ENCODE assay signal across 8 mouse cellular contexts in genomic region chr7:12961511-12962141, GRCm38 (mm10). TPM values are rescaled to one million over a fixed set of nuclear protein-coding genes. Genes with fewer than 3 reads are reported as not detected.
DNase-seq lines count a peak whose midpoint lies in the region; ATAC-seq lines count a peak whose summit lies in the region.

No protein-coding gene starts in this region.

- peak; percentile 62 for ATAC-seq in granulocyte monocyte progenitor cell, adult 5-6 weeks (replicated peaks; ENCODE audit: poor library complexity, severe bottlenecking)
- peak; percentile 46 for ATAC-seq in intestine, embryonic 16.5 days
- peak; percentile 71 for ATAC-seq in limb, embryonic 12.5 days (ENCODE audit: insufficient number of reproducible peaks, insufficient read depth, low FRiP score, low TSS enrichment, low read depth)
- ATAC-seq in midbrain, embryonic 12.5 days (ENCODE audit: low FRiP score, low read depth), result peak; percentile 74

- H3K9me3 ChIP-seq in intestine, embryonic 16.5 days (ENCODE audit: control insufficient read depth, low read length), result no peaks in the 10 kb centered on the region
- H3K9me3 ChIP-seq in limb, embryonic 12.5 days, result no peaks in the 10 kb centered on the region
- H3K9me3 ChIP-seq in midbrain, embryonic 12.5 days, result no peaks in the 10 kb centered on the region

- H3K4me2 ChIP-seq in intestine, embryonic 16.5 days (ENCODE audit: low read depth, low read length), result peak overlapping the region; percentile 62
- H3K4me2 ChIP-seq in limb, embryonic 12.5 days, result peak overlapping the region; percentile 53
- peak overlapping the region; percentile 57 for H3K4me2 ChIP-seq in midbrain, embryonic 12.5 days (replicated peaks)

- peaks cover 6% of the 10 kb centered on the region for H3K4me1 ChIP-seq in intestine, embryonic 16.5 days (ENCODE audit: control insufficient read depth, insufficient read depth, low read length)
- H3K4me1 ChIP-seq in limb, embryonic 12.5 days (replicated peaks), result peaks cover 7% of the 10 kb centered on the region
- peaks cover 16% of the 10 kb centered on the region for H3K4me1 ChIP-seq in midbrain, embryonic 12.5 days

- H3K36me3 ChIP-seq in intestine, embryonic 16.5 days (ENCODE audit: control insufficient read depth, insufficient read depth, low read length), result no peaks in the 10 kb centered on the region
- H3K36me3 ChIP-seq in limb, embryonic 12.5 days, result no peaks in the 10 kb centered on the region
- no peaks in the 10 kb centered on the region for H3K36me3 ChIP-seq in midbrain, embryonic 12.5 days

- H3K9ac ChIP-seq in intestine, embryonic 16.5 days (ENCODE audit: low read depth, low read length), result peak overlapping the region; percentile 68
- peak overlapping the region; percentile 58 for H3K9ac ChIP-seq in limb, embryonic 12.5 days (replicated peaks)
- peak overlapping the region; percentile 60 for H3K9ac ChIP-seq in midbrain, embryonic 12.5 days (replicated peaks)

- peak overlapping the region; percentile 54 for H3K4me3 ChIP-seq in intestine, embryonic 16.5 days (ENCODE audit: low read length)
- H3K4me3 ChIP-seq in limb, embryonic 12.5 days (replicated peaks), result peak overlapping the region; percentile 47
- peak overlapping the region; percentile 44 for H3K4me3 ChIP-seq in midbrain, embryonic 12.5 days

- 3% methylated on average over 29 of the region's 29 CpGs for WGBS in intestine, embryonic 16.5 days
- 3% methylated on average over 29 of the region's 29 CpGs for WGBS in limb, embryonic 12.5 days
- WGBS in midbrain, embryonic 12.5 days, result 3% methylated on average over 29 of the region's 29 CpGs

- H3K27ac ChIP-seq in intestine, embryonic 16.5 days (ENCODE audit: low read length), result peak overlapping the region; percentile 72
- H3K27ac ChIP-seq in limb, embryonic 12.5 days, result peak overlapping the region; percentile 83
- peak overlapping the region; percentile 75 for H3K27ac ChIP-seq in midbrain, embryonic 12.5 days (replicated peaks)

- no peaks in the 10 kb centered on the region for H3K27me3 ChIP-seq in intestine, embryonic 16.5 days (replicated peaks; ENCODE audit: control insufficient read depth, insufficient read depth, low read length)
- H3K27me3 ChIP-seq in limb, embryonic 12.5 days, result no peaks in the 10 kb centered on the region
- H3K27me3 ChIP-seq in midbrain, embryonic 12.5 days, result no peaks in the 10 kb centered on the region

- peak; percentile 58 for DNase-seq in layer of hippocampus, adult 11-12 months (ENCODE audit: low spot score)
- DNase-seq in layer of hippocampus, adult 9-10 months (ENCODE audit: low spot score), result no peak
- peak; percentile 55 for DNase-seq in embryo, embryonic 11.5 days (ENCODE audit: low read depth, low spot score)
- DNase-seq in spleen, adult 18-20 months, result peak; percentile 25 to 42

RNA-seq across cellular contexts. Expression of gene Zfp324, which starts 4.0 kb away (rescaled TPM):
- 5.9 and 8.6 TPM in 2 replicates for total RNA-seq in granulocyte monocyte progenitor cell, adult 5-6 weeks (2014; fragmentation: Nextera tagmentation)
- 7.6 and 7.8 TPM in 2 replicates for total RNA-seq in granulocyte monocyte progenitor cell, adult 5-6 weeks (2017)
- polyA plus RNA-seq in intestine, embryonic 16.5 days (2015; fragmentation: Nextera tagmentation; extraction: Ambion mirVana), result 7.8 TPM in 2 replicates
- 10.9 and 13.3 TPM in 2 replicates for polyA plus RNA-seq in limb, embryonic 12.5 days (2016; fragmentation: Nextera tagmentation; extraction: Ambion mirVana)
- 14.2 and 15.5 TPM in 2 replicates for polyA plus RNA-seq in midbrain, embryonic 12.5 days (2016; fragmentation: Nextera tagmentation; extraction: Ambion mirVana)

RNA-seq across cellular contexts. Expression of gene Zfp446, which starts 16.0 kb away (rescaled TPM):
- total RNA-seq in granulocyte monocyte progenitor cell, adult 5-6 weeks (2014; fragmentation: Nextera tagmentation), result 5.4 and 9.5 TPM in 2 replicates
- total RNA-seq in granulocyte monocyte progenitor cell, adult 5-6 weeks (2017), result 3.0 and 4.0 TPM in 2 replicates
- 5.9 and 6.1 TPM in 2 replicates for polyA plus RNA-seq in intestine, embryonic 16.5 days (2015; fragmentation: Nextera tagmentation; extraction: Ambion mirVana)
- 11.4 and 13.5 TPM in 2 replicates for polyA plus RNA-seq in limb, embryonic 12.5 days (2016; fragmentation: Nextera tagmentation; extraction: Ambion mirVana)
- 18.1 and 18.7 TPM in 2 replicates for polyA plus RNA-seq in midbrain, embryonic 12.5 days (2016; fragmentation: Nextera tagmentation; extraction: Ambion mirVana)

RNA-seq across cellular contexts. Expression of gene Rnf225, which starts 34.4 kb away (rescaled TPM):
- total RNA-seq in granulocyte monocyte progenitor cell, adult 5-6 weeks (2014; fragmentation: Nextera tagmentation), result 0.92 and 0.95 TPM in 2 replicates
- total RNA-seq in granulocyte monocyte progenitor cell, adult 5-6 weeks (2017), result 0.26 and 0.88 TPM in 2 replicates
- 0.18 and 0.27 TPM in 2 replicates for polyA plus RNA-seq in intestine, embryonic 16.5 days (2015; fragmentation: Nextera tagmentation; extraction: Ambion mirVana)
- polyA plus RNA-seq in limb, embryonic 12.5 days (2016; fragmentation: Nextera tagmentation; extraction: Ambion mirVana), result 0.70 and 0.83 TPM in 2 replicates
- 0.79 and 0.93 TPM in 2 replicates for polyA plus RNA-seq in midbrain, embryonic 12.5 days (2016; fragmentation: Nextera tagmentation; extraction: Ambion mirVana)

RNA-seq across cellular contexts. Expression of gene Slc27a5, which starts 36.4 kb away (rescaled TPM):
- not detected in 2 replicates for total RNA-seq in granulocyte monocyte progenitor cell, adult 5-6 weeks (2014; fragmentation: Nextera tagmentation)
- total RNA-seq in granulocyte monocyte progenitor cell, adult 5-6 weeks (2017), result not detected in 2 replicates
- polyA plus RNA-seq in intestine, embryonic 16.5 days (2015; fragmentation: Nextera tagmentation; extraction: Ambion mirVana), result 0.84 and 0.89 TPM in 2 replicates
- polyA plus RNA-seq in limb, embryonic 12.5 days (2016; fragmentation: Nextera tagmentation; extraction: Ambion mirVana), result 0.12 TPM in 1 of 2 replicates, not detected in the other
- 0.13 TPM in 1 of 2 replicates, not detected in the other for polyA plus RNA-seq in midbrain, embryonic 12.5 days (2016; fragmentation: Nextera tagmentation; extraction: Ambion mirVana)

RNA-seq across cellular contexts. Expression of gene Trim28, which starts 37.3 kb away (rescaled TPM):
- total RNA-seq in granulocyte monocyte progenitor cell, adult 5-6 weeks (2014; fragmentation: Nextera tagmentation), result 599 and 728 TPM in 2 replicates
- total RNA-seq in granulocyte monocyte progenitor cell, adult 5-6 weeks (2017), result 489 and 493 TPM in 2 replicates
- polyA plus RNA-seq in intestine, embryonic 16.5 days (2015; fragmentation: Nextera tagmentation; extraction: Ambion mirVana), result 116 and 131 TPM in 2 replicates
- 496 and 531 TPM in 2 replicates for polyA plus RNA-seq in limb, embryonic 12.5 days (2016; fragmentation: Nextera tagmentation; extraction: Ambion mirVana)
- 376 and 420 TPM in 2 replicates for polyA plus RNA-seq in midbrain, embryonic 12.5 days (2016; fragmentation: Nextera tagmentation; extraction: Ambion mirVana)
